Mouse (Mus musculus): ENCODE measurements at regions not wholly inside any gene's neighbourhood (a gene's known extent, or its start where the extent isn't known, plus 50 kb on each side); places are given as distances from the start of the nearest gene placed in this dataset.

GRCm38 (mm10) chr2:7840612-7841011 is 331.2 kb upstream of the Celf2 start:
- no peak for DNase-seq

- no peak for DNase-seq
These were observed 328.5 kb upstream of the Celf2 start for GRCm38 (mm10) chr2:7837877-7838276.

- DNase-seq, result no peak
These were observed 321.9 kb upstream of the Celf2 start for GRCm38 (mm10) chr2:7831239-7831638.

GRCm38 (mm10) chr2:7826272-7826671 is 316.9 kb upstream of the Celf2 start:
- no peak for DNase-seq

- DNase-seq, result no peak
These were observed 287.1 kb upstream of the Celf2 start for GRCm38 (mm10) chr2:7796415-7796814.

- DNase-seq, result peak; percentile 46
These were observed 283.2 kb upstream of the Celf2 start for GRCm38 (mm10) chr2:7792456-7793145.

- no peak for DNase-seq
These were observed 269.2 kb upstream of the Celf2 start for GRCm38 (mm10) chr2:7778610-7779009.

- no peak for DNase-seq
These were observed 224.9 kb upstream of the Celf2 start for GRCm38 (mm10) chr2:7734097-7734730.

- DNase-seq, result peak; percentile 37
These were observed 221.6 kb upstream of the Celf2 start for GRCm38 (mm10) chr2:7730960-7731359.

- DNase-seq, result no peak
These were observed 213.0 kb upstream of the Celf2 start for GRCm38 (mm10) chr2:7722283-7722935.

- DNase-seq, result no peak
These were observed 201.7 kb upstream of the Celf2 start for GRCm38 (mm10) chr2:7711046-7711445.

- DNase-seq, result no peak
These were observed 201.1 kb upstream of the Celf2 start for GRCm38 (mm10) chr2:7710476-7710875.

- no peak for DNase-seq
These were observed 174.0 kb upstream of the Celf2 start for GRCm38 (mm10) chr2:7683355-7683754.

- DNase-seq, result no peak
These were observed 131.5 kb upstream of the Celf2 start for GRCm38 (mm10) chr2:7640892-7641291.

- no peak for DNase-seq
These were observed 113.4 kb upstream of the Celf2 start for GRCm38 (mm10) chr2:7622716-7623285.

GRCm38 (mm10) chr2:7619888-7620664 is 110.7 kb upstream of the Celf2 start:
- peak; percentile 31 for DNase-seq

- DNase-seq, result no peak
These were observed 68.8 kb upstream of the Celf2 start for GRCm38 (mm10) chr2:7578196-7578595.
